Mouse (Mus musculus) C2C12 (cell line): ENCODE data around the gene Supt16. TPM values are rescaled to one million over a fixed set of nuclear protein-coding genes. Genes with fewer than 3 reads are reported as not detected.

Source experiments
- H3K27me3 ChIP-seq: one replicate; pipeline ENCODE4 v1.6.1; 2011; ENCODE audit not compliant: control insufficient read depth, insufficient read depth, insufficient read length
- H3K36me3 ChIP-seq: one replicate; pipeline ENCODE4 v1.6.1; 2011; ENCODE audit not compliant: control insufficient read depth, insufficient read depth
- H3K4me3 ChIP-seq: one replicate; pipeline ENCODE4 v1.5.1; 2011; ENCODE audit warnings: mild to moderate bottlenecking, control low read depth; ENCODE audit not compliant: poor library complexity, insufficient read depth, severe bottlenecking
- H3K79me2 ChIP-seq: one replicate; pipeline ENCODE4 v1.6.1; 2011; ENCODE audit not compliant: control insufficient read depth, insufficient read depth
- H3K79me3 ChIP-seq: one replicate; pipeline ENCODE4 v1.6.1; 2011; ENCODE audit warnings: low read depth, control low read depth
- H3ac ChIP-seq: one replicate; pipeline ENCODE3; 2011; ENCODE audit warnings: low read depth; ENCODE audit not compliant: control insufficient read depth, insufficient read length
- CEBPB ChIP-seq: IDR thresholded peaks from one replicate; pipeline ENCODE4 v1.6.1; 2011; ENCODE audit warnings: low read depth, mild to moderate bottlenecking, control low read depth, moderate library complexity
- CTCF ChIP-seq: IDR thresholded peaks from one replicate; pipeline ENCODE4 v1.5.1; 2011; ENCODE audit not compliant: control insufficient read depth, insufficient read depth, insufficient read length
- FOSL1 ChIP-seq: IDR thresholded peaks from one replicate; pipeline ENCODE4 v1.8.0; 2011; ENCODE audit warnings: mild to moderate bottlenecking, low read length; ENCODE audit not compliant: poor library complexity, insufficient read depth, severe bottlenecking
- MAX ChIP-seq: IDR thresholded peaks from one replicate; pipeline ENCODE4 v1.6.1; 2011; ENCODE audit warnings: mild to moderate bottlenecking, control low read depth
- MYOD1 ChIP-seq: IDR thresholded peaks from one replicate; pipeline ENCODE4 v1.6.1; 2011; ENCODE audit warnings: low read depth; ENCODE audit not compliant: control insufficient read depth, insufficient read length
- MYOG ChIP-seq: IDR thresholded peaks from one replicate; pipeline ENCODE4 v1.6.1; 2011; ENCODE audit not compliant: control insufficient read depth, insufficient read length; ENCODE audit errors: extremely low read depth
- USF1 ChIP-seq: IDR thresholded peaks from one replicate; pipeline ENCODE4 v1.6.1; 2011; ENCODE audit warnings: low read depth, mild to moderate bottlenecking, control low read depth, moderate library complexity
- polyA plus RNA-seq: library from polyadenylated mRNA; unstranded; fragments of >200 nt; fragmentation: generic; extraction: Trizol; gene quantifications from one replicate; pipeline ENCODE4 v1.2.1, GENCODE M21; 2012; ENCODE audit warnings: missing spikeins

Gene Supt16
- polyA plus RNA-seq, 1 experiment, result 25.3 TPM

- Histone ChIP-seq H3K79me2 (peaks cover 38% of the 10 kb centered on the region), H3K36me3 (peaks cover 66% of the 10 kb centered on the region), H3K4me3 (no peak overlapping the region), H3K79me3 (peaks cover 21% of the 10 kb centered on the region), H3ac (no peak overlapping the region), H3K27me3 (no peaks in the 10 kb centered on the region)
- TF ChIP-seq CTCF (no peak), USF1 (no peak), MYOG (no peak), MYOD1 (no peak)
Observed at GRCm38 (mm10) chr14:52235165-52235564, 37.9 kb upstream of the Supt16 start.

- Histone ChIP-seq H3K79me3 (peaks cover 5% of the 10 kb centered on the region), H3K79me2 (peaks cover 10% of the 10 kb centered on the region), H3K27me3 (no peaks in the 10 kb centered on the region), H3K4me3 (no peak overlapping the region), H3ac (no peak overlapping the region), H3K36me3 (peaks cover 82% of the 10 kb centered on the region)
- TF ChIP-seq CTCF (no peak), MAX (no peak), FOSL1 (no peak), CEBPB (no peak), MYOD1 (no peak), USF1 (no peak), MYOG (no peak)
Observed at GRCm38 (mm10) chr14:52232249-52232648, 35.0 kb upstream of the Supt16 start.

DNA sequence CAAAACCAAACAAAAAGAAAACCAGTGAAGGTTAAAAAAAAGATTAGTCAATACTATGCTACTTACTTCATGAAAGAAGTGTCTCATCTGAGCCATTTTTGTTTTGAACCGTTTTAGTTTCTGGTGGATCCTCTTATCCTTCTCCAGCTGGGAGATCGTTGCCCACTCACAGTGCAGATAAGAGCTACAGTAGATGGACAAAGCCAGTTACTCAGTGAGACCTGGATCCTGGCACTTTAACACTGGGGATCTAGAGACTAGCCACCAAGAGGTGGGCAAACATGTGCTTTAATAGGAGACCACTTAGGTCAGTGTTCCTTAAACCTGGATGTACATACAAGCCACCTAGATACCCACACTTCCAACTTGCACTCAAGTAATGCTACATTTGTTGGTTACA lies 28.8 kb upstream of the Supt16 start:
- H3K27me3 ChIP-seq, result no peaks in the 10 kb centered on the region
- peaks cover 2% of the 10 kb centered on the region for H3K79me3 ChIP-seq
- no peaks in the 10 kb centered on the region for H3K79me2 ChIP-seq
- H3ac ChIP-seq, result no peak overlapping the region
- H3K36me3 ChIP-seq, result peaks cover 77% of the 10 kb centered on the region
- H3K4me3 ChIP-seq, result no peak overlapping the region
- TF ChIP-seq MAX (no peak), FOSL1 (no peak), USF1 (no peak), MYOD1 (no peak)

DNA sequence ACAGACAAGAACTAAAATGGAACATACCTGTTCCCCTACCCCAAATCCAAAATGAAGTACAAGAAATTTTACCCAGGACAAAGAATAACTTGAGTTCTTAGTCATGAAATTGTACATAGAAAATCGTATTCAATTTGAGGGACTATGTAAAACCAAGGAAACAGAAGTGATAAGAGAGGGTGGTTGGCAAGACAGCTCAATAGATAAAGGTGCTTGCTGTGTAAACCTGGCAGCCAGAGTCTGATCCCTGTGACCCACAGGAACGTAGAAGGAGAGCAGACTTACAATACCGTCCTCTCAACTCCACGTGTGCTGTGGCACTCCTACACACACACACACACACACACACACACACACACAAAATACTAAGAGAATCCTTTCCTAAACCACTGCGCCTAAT lies 20.0 kb upstream of the Supt16 start:
- Histone ChIP-seq H3K79me2 (no peaks in the 10 kb centered on the region), H3K36me3 (peaks cover 93% of the 10 kb centered on the region), H3ac (no peak overlapping the region), H3K79me3 (no peaks in the 10 kb centered on the region), H3K4me3 (no peak overlapping the region), H3K27me3 (no peaks in the 10 kb centered on the region)
- TF ChIP-seq USF1 (no peak), CEBPB (no peak), FOSL1 (no peak), MYOG (no peak), MAX (no peak), MYOD1 (no peak), CTCF (no peak)

DNA sequence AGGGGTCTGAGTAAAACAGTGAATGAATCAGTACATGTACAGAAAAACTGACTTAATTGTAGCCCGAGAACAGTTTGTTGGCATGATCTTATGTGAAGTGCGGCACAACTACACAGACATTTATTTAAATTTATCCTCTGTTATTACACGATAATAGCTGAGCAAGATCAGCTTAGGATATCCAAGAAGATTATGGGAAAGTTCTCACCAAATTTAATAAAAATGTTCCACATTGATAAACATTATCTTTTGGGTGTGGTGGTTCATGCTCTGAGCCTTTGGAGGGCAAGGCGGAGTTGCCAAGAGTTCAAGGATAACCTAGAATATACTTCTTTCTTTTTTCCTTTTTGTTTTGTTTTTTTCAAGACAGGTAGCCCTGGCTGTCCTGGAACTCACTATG lies 2.2 kb upstream of the Supt16 start:
- no peak for TF ChIP-seq FOSL1
- no peak for TF ChIP-seq CTCF
- TF ChIP-seq MAX, result no peak
- no peak for TF ChIP-seq USF1
- no peak for TF ChIP-seq MYOG
- no peak for TF ChIP-seq CEBPB
- no peak for TF ChIP-seq MYOD1
- H3K36me3 ChIP-seq, result peaks cover 56% of the 10 kb centered on the region
- no peak overlapping the region for H3K4me3 ChIP-seq
- H3K79me2 ChIP-seq, result peaks cover 47% of the 10 kb centered on the region
- peaks cover 25% of the 10 kb centered on the region for H3K79me3 ChIP-seq
- no peaks in the 10 kb centered on the region for H3K27me3 ChIP-seq
- no peak overlapping the region for H3ac ChIP-seq

DNA sequence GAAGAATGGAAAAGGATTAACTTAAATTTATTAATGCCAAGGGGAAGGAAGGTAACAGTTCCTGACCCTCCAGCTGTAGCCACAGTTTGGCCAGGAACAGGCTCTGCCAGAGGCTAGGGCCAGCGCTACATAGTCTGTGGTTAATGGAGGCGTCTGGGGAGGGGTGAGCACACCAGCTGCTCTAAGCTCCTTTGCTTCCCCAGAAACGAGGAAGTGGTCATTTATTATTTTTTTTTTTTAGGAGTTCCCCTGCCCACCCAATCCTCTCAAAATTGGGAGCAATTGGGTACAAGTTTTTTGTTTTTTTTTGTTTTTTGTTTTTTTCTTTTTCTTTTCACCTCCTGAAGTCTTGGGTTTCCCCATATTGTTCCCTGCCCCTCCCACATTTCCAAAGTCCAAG lies 925 bp upstream of the Supt16 start:
- H3K79me3 ChIP-seq, result peaks cover 36% of the 10 kb centered on the region
- H3K27me3 ChIP-seq, result no peaks in the 10 kb centered on the region
- H3ac ChIP-seq, result peak overlapping the region; percentile 45
- H3K4me3 ChIP-seq, result peak overlapping the region; percentile 87
- H3K79me2 ChIP-seq, result peaks cover 60% of the 10 kb centered on the region
- TF ChIP-seq MYOG (no peak), FOSL1 (no peak), MAX (no peak), MYOD1 (no peak), CTCF (no peak), USF1 (no peak), CEBPB (no peak)
- peaks cover 45% of the 10 kb centered on the region for H3K36me3 ChIP-seq
